Mouse (Mus musculus) R1 (cell line): ENCODE measurements around the gene Ncan.

Experiments
- DNase-seq: peaks from one replicate; pipeline ENCODE4 v3.0.0-alpha.2; 2018; ENCODE audit warnings: low read depth, low spot score

The Ncan gene

DNA sequence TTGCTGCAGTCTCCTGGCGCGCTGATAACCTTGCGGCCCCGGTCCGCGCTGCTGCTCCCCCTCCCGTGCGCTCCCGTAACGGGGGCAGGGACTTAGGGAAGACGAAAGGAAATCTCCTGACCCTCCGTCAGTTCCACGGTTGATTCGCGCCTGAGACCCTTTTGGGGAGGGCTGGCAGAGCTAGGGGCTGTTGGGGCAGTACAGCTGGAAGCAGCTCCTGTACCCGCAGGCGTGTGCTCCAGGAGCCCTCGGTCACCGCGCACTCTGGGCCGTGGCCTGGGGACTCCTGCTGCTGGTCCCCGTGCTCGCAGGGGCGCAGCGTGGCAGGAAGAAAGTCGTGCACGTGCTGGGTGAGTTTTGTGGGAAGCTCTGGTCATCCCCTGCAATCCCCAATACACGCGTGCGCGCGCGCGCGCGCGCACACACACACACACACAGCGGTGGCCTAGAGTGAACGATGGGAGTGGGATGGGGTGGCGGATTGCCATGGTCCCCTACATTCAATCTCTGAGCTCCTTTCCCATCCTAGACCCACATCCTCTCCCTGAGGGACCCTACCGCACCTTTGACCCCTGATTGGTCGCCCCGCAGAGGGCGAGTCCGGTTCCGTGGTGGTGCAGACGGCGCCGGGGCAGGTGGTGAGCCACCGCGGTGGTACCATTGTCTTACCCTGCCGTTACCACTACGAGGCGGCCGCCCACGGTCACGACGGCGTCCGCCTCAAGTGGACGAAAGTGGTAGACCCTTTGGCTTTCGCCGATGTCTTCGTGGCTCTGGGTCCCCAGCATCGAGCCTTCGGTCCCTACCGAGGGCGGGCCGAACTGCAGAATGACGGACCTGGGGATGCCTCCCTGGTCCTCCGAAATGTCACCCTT lies 36.2 kb downstream of the Ncan start:
- DNase-seq: peak; percentile 32

DNA sequence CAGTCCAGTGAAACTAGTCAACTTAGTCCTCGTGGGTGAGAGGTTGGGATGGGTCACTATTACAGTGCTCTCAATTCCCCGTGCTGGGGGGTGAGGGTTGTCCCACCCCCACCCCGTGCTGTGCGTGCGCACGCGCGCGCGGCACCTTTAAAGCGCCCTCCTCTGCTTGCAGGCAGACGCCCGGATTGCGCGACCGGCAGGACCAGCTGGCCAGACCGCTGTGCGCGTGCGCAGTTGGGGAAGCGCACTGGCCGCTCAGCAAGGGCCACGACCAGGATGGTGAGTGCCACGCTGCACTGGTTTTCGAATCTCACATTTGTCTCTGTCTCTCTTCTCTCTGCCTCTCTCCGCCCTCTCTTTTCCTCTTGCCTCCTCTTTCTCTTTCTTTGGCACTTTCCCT lies 37.4 kb downstream of the Ncan start, which contains the start of gene Hapln4:
Hapln4 (plus strand) TSS at position 173 of the 400 bp plus-strand sequence.
- DNase-seq: peak; percentile 33

DNA sequence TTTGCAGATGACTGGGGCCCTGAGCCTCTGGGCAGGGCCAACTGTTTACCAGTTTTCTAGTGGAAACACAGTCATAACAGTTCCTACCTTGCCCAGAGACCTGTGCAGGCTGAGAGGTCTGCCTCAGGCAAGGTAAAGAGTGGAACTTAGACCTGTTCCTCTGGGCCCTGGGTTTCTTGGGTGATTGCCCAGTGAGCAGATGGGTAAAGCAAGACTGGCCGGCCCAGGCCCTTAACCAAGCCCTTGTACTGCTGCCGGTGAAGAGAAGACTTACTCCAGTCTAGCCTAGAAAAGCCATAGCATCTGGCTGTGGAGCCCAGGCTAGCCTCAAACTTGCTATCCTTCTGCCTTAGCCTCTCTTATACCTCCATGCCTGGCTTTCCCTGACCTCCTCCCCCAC lies 38.7 kb downstream of the Ncan start:
- no peak for DNase-seq

DNA sequence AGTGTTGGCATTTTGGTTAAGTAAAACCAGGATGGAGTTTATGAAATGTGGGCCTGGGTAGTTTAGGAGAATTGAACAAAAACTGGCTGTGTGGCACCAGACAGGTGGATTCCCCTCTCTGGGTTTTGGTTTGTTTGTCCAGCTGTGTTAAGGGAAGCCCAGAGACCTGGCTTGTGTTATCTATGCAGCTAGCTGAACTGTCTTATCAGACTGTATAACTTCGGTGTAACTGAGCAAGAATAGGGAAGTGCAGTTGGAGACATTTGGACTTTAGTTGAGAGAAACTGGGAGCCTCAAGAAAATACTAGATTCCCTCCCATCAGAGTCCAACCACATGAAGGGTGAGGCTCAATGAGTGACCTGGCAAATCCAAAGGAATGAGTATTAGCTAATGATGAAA lies 47.0 kb downstream of the Ncan start:
- no peak for DNase-seq

DNA sequence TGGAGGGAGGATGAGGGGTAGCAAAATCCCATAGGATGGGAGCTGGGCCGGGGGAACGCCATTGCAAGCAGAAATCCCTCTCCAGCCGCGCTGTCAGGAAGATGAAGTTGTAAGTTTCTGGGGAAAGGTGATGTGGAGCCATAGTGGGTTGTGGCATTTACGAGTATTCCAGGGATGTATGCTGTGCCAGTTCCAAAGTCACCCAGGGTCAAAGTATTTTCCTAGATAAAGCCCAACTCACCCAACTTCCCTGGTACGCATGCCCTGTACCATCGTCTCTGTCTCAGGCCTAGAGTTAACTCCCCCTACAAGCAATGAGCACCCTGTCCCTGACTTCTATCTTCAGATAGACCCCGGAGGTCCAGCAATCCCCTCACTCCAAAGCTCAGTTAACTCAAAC lies 47.6 kb downstream of the Ncan start:
- DNase-seq: no peak

DNA sequence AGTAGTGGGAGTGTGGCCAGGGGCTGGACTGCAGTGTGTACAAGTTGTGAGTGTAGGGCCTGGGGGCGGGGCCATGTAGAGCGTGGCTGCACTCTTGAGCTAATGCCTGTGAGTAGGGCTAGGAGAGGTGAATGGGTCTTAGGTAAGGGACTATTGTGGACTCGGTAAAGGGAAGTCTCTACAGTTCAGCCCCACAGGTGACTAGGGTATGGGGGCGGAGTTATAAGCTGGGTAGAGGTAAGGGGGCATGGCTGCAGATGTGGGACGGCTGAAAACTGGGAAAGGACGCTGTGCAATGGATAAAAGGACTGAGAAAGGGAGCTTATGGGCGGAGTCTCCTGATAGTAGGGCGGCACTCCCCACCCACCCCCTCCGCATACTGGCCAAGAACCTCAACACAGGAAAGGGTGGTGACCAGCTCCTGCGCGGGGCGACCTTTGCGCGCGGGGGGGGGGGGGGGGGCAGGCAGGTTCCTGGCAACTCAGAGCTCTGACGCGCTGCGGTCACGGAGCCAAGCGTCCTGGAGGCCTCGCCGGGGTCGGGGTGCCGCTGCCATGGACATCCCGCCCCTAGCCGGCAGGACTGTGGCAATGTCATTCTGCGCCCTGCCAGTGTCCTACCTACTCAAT lies 48.1 kb downstream of the Ncan start, which contains the start of gene Tm6sf2:
Tm6sf2 (plus strand) TSS at position 484 of the 629 bp plus-strand sequence.
- DNase-seq: peak; percentile 81

DNA sequence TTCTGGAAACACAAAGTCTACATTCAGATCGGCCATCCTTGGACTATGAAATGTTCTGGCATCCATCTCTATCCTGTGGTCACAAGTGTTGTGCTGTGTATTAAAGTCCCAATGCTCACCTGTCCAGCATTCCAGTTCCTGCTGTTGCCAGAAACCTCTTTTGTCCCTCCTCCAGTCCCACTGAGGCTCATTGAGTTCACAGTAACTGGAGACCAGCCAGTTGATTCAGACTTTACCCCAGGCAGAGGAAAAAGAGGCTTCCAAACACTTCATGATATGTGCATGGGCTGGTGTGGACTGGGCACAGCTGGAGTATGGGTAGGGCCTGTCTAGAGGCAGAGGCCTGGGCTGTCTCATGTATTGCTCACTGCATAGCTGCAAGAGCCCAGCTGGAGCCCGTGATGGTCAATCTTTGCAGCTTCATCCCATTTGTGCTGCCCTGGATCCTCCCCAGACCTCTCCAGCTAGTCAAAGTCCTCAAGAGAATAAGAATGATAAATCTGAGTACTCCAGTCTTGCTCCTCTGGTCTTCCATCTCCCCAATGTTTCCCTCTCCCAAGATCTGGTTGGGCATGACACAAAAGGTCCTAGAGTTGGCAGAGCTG lies 48.7 kb downstream of the Ncan start:
- DNase-seq: no peak

DNA sequence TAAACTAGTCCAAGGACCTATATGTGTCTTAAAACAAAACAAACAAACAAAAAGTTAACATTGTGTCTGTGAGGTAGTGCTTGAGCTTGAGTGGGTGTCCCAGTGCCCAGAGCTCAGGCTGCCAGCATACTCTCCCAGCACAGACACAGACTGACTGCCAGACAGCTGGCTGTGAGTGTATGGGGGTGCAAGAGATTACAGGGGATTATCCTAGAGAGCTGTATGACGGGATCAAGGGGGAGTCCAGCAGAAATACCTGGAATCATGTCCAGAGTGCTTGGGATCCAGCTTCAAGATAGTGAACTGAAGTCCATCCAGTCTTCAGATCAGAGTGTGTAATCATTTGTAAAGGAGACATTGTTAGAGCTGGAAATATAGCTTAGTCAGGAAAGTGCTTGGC lies 63.0 kb downstream of the Ncan start:
- DNase-seq: no peak

DNA sequence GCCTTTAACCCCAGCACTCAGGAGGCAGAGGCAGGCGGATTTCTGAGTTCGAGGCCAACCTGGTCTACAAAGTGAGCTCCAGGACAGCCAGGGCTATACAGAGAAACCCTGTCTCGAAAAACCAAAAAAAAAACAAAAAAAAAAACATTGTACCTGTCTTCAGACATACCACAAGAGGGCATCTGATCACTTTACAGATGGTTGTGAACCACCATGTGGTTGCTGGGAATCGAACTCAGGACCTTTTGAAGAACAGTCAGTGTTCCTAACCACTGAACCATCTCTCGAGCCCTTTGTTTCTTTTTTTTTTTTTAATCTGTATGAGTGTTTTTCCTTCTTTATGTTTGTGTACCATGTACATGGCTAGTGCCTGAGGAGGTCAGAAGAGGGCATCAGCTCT lies 70.2 kb downstream of the Ncan start:
- peak; percentile 46 for DNase-seq

DNA sequence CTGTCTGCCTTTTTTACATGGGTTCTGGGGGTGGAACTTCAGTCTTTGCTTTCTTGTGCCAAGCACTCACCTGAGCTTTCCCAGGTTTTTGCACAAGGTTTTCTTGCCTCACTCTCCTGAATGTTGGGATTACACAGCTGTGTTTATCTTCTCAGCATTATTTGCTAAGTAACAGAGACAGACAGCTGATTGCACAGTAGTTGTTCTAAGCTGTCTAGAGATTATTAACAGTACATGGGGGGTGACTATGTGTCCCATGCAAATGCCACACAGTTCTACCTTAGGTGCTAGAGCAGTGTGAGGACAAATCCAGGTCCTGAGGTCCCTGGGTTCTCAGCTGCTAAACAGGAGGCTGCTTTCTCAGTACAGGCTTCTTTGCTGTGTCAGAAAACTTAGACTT lies 71.0 kb downstream of the Ncan start:
- DNase-seq: no peak

DNA sequence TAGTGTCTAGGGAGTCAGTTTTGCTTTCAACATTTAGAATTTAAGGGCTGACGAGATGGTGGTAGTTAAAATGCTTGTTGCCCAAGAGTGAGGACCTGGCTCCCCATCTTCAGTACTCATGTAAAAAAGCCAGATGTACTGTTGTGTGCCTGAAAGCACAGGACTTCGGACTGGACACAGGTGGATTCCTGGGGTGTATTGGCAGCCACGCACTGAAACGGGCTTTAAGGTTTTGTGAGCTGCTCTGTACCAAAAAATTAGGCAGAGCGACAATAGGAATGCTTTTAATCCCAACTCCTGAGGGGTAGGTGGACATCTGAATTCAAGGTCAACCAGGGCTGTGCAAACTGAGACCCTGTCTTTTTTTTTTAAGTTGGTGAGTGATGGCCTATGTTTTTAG lies 76.7 kb downstream of the Ncan start:
- no peak for DNase-seq
